Mouse (Mus musculus) erythroid progenitor cell, adult 5-6 weeks (primary cell): ENCODE data around the gene Bmp7. TPM values are rescaled to one million over a fixed set of nuclear protein-coding genes. Genes with fewer than 3 reads are reported as not detected.

ENCODE experiments used
- ATAC-seq: replicated peaks from 2 replicates; pipeline ENCODE4 v1.8.0; 2016; ENCODE audit warnings: moderate number of reproducible peaks, mild to moderate bottlenecking, moderate TSS enrichment, inconsistent platforms; ENCODE audit not compliant: poor library complexity, low FRiP score, severe bottlenecking
- total RNA-seq, 2 experiments: library from RNA; stranded (forward) in 1 of 2; stranded (reverse) in 1 of 2; fragments of 150-400 nt in 1 of 2; fragments of 186-747, 209-891 nt in 1 of 2; gene quantifications; 2 replicates each; pipeline versions ENCODE4 v1.2.3 to v1.2.4; 2015 to 2017; ENCODE audit warnings: low replicate concordance in 2 of 2

The Bmp7 gene
- total RNA-seq, 2 experiments from 2014 or later: not detected

GRCm38 (mm10) chr2:172825785-172826145 is 114.4 kb downstream of the Bmp7 start:
- no peak for ATAC-seq

GRCm38 (mm10) chr2:172824906-172825784 is 115.0 kb downstream of the Bmp7 start:
- no peak for ATAC-seq

- ATAC-seq: no peak
Observed at GRCm38 (mm10) chr2:172818631-172819230, 121.4 kb downstream of the Bmp7 start.

Other genes with a start within 250 kb of the Bmp7 start
- gene Spo11, start 37.4 kb upstream of the Bmp7 start, total RNA-seq (2015; ENCODE audit: low replicate concordance): not detected in 2 replicates
- gene Spo11, start 37.4 kb upstream of the Bmp7 start, total RNA-seq (2017; ENCODE audit: low replicate concordance): not detected in 2 replicates
- 42.3 and 93.0 TPM in 2 replicates for gene Rae1, start 59.8 kb upstream of the Bmp7 start, total RNA-seq (2015; ENCODE audit: low replicate concordance)
- gene Rae1, start 59.8 kb upstream of the Bmp7 start, total RNA-seq (2017; ENCODE audit: low replicate concordance): 40.6 and 66.0 TPM in 2 replicates
- 671 and 849 TPM in 2 replicates for gene Rbm38, start 80.2 kb upstream of the Bmp7 start, total RNA-seq (2015; ENCODE audit: low replicate concordance)
- 216 and 291 TPM in 2 replicates for gene Rbm38, start 80.2 kb upstream of the Bmp7 start, total RNA-seq (2017; ENCODE audit: low replicate concordance)
- not detected in 2 replicates for gene Ctcfl, start 179.2 kb upstream of the Bmp7 start, total RNA-seq (2015; ENCODE audit: low replicate concordance)
- not detected in 2 replicates for gene Ctcfl, start 179.2 kb upstream of the Bmp7 start, total RNA-seq (2017; ENCODE audit: low replicate concordance)
- 2.9 TPM in 1 of 2 replicates, not detected in the other for gene Pck1, start 212.7 kb upstream of the Bmp7 start, total RNA-seq (2015; ENCODE audit: low replicate concordance)
- gene Pck1, start 212.7 kb upstream of the Bmp7 start, total RNA-seq (2017; ENCODE audit: low replicate concordance): 0.26 and 1.9 TPM in 2 replicates